Mouse (Mus musculus) embryonic facial prominence, embryonic 11.5 days (tissue): ENCODE results near the gene Cdpf1. TPM values are rescaled to one million over a fixed set of nuclear protein-coding genes. Genes with fewer than 3 reads are reported as not detected.

Experiments
- ATAC-seq: fragments of 200-750 bp; cut with Nextera tagmentation; replicated peaks from 2 replicates; pipeline ENCODE4 v1.8.0; 2017; ENCODE audit warnings: low read depth; ENCODE audit not compliant: insufficient number of reproducible peaks, low FRiP score, low TSS enrichment
- DNase-seq: peaks from one replicate; pipeline ENCODE4 v3.0.0-alpha.2; 2015; ENCODE audit warnings: low spot score
- H3K27ac ChIP-seq: fragments of 300-500 bp; sonication (generic); replicated peaks from 2 replicates; pipeline ENCODE4 v1.5.1; 2014; ENCODE audit warnings: mild to moderate bottlenecking, low read depth, low read length, control low read depth
- H3K27me3 ChIP-seq: fragments of 300-500 bp; sonication (generic); 2 replicates; pipeline ENCODE4 v1.6.1; 2014; ENCODE audit warnings: mild to moderate bottlenecking, low read length, moderate library complexity, mixed read lengths; ENCODE audit not compliant: control insufficient read depth, insufficient read depth
- H3K36me3 ChIP-seq: fragments of 300-500 bp; sonication (generic); replicated peaks from 2 replicates; pipeline ENCODE4 v1.6.1; 2014; ENCODE audit warnings: low read depth, mild to moderate bottlenecking, low read length, moderate library complexity, mixed read lengths; ENCODE audit not compliant: control insufficient read depth, insufficient read depth
- H3K4me1 ChIP-seq: fragments of 300-500 bp; sonication (generic); 2 replicates; pipeline ENCODE4 v1.6.1; 2014; ENCODE audit warnings: low read length, mixed read lengths; ENCODE audit not compliant: control insufficient read depth, insufficient read depth
- H3K4me2 ChIP-seq: fragments of 300-500 bp; sonication (generic); 2 replicates; pipeline ENCODE4 v1.6.1; 2014; ENCODE audit warnings: low read depth, mild to moderate bottlenecking, control low read depth, low read length, moderate library complexity
- H3K4me3 ChIP-seq: fragments of 300-500 bp; sonication (generic); 2 replicates; pipeline ENCODE4 v1.5.1; 2014; ENCODE audit warnings: low read depth, low read length, control low read depth
- H3K9ac ChIP-seq: fragments of 300-500 bp; sonication (generic); replicated peaks from 2 replicates; pipeline ENCODE4 v1.6.1; 2014; ENCODE audit warnings: mild to moderate bottlenecking, control low read depth, low read length
- H3K9me3 ChIP-seq: fragments of 300-500 bp; sonication (generic); replicated peaks from 2 replicates; pipeline ENCODE4 v1.6.1; 2016; ENCODE audit warnings: mild to moderate bottlenecking, low read length, inconsistent platforms, mixed read lengths; ENCODE audit not compliant: control insufficient read depth
- WGBS: fragments of 180-500 bp; shearing (Covaris S2); extraction: QIAGEN DNeasy Blood & Tissue Kit; methylation state at CpG from one replicate; pipeline ENCODE4 v1.1.7; 2014; 5-methylcytosine and 5-hydroxymethylcytosine counted together
- polyA plus RNA-seq: library from polyadenylated mRNA; unstranded; fragments of >200 nt; fragmentation: Nextera tagmentation; extraction: Ambion mirVana; gene quantifications from 2 replicates; pipeline ENCODE4 v1.2.1, GENCODE M21; 2014

The Cdpf1 gene
- polyA plus RNA-seq, 1 experiment from 2014 or later: 22.1 TPM

DNA sequence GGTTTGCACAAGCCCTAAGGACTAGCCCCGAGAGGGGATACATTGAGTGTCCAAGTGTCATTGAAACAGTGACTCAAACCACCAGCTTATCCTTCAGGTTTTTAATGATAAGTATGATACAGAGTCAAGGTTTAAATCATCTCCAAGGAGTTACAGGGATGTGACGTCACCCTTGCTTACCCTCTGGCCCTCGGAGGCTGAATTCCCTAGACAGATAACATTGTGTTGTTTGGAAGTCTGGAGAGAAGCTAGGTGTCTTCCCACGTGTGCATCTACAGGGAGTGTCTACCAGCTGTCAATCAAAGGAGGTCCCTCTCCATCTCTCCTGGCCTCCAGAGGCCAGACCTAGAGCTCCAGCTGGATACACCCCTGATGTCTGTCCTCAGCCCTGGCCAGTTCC, 4.6 kb downstream of the Cdpf1 start:
- H3K9ac ChIP-seq: no peak overlapping the region
- H3K9me3 ChIP-seq: no peaks in the 10 kb centered on the region
- peaks cover 3% of the 10 kb centered on the region; the same call in 1 of the 2 replicates for H3K4me1 ChIP-seq
- DNase-seq (no peak), ATAC-seq (no peak)
- no peak overlapping the region for H3K4me3 ChIP-seq
- 83% methylated on average over 4 of the region's 4 CpGs for WGBS
- no peak overlapping the region for H3K27ac ChIP-seq
- no peaks in the 10 kb centered on the region for H3K36me3 ChIP-seq
- no peaks in the 10 kb centered on the region for H3K27me3 ChIP-seq
- no peak overlapping the region for H3K4me2 ChIP-seq

DNA sequence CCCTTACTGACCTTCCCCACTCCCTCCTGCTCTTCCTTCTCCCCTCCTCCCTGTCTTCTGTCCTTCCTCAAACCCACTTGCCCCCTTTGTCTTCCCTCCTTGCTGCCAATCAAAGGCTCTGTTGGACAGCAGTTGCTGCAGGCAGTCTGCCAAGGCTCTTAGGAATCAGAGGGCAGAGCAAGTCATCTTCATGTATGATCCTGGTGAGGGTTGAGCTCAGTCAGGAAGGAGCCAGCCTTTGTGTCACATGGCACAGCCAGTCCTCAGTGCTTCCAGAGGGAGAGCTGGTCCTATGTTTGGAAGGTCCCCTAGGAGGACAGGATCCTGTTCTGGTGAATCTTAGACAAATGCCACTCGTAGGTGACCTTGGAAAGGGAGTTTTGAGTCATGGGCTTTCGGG, 8.6 kb downstream of the Cdpf1 start:
- H3K36me3 ChIP-seq: no peaks in the 10 kb centered on the region
- no peaks in the 10 kb centered on the region for H3K4me1 ChIP-seq
- DNase-seq (no peak), ATAC-seq (no peak)
- no peak overlapping the region for H3K4me2 ChIP-seq
- WGBS: 83% methylated on average over 2 of the region's 2 CpGs
- no peak overlapping the region for H3K4me3 ChIP-seq
- H3K9me3 ChIP-seq: no peaks in the 10 kb centered on the region
- no peaks in the 10 kb centered on the region for H3K27me3 ChIP-seq
- H3K27ac ChIP-seq: no peak overlapping the region
- no peak overlapping the region for H3K9ac ChIP-seq

DNA sequence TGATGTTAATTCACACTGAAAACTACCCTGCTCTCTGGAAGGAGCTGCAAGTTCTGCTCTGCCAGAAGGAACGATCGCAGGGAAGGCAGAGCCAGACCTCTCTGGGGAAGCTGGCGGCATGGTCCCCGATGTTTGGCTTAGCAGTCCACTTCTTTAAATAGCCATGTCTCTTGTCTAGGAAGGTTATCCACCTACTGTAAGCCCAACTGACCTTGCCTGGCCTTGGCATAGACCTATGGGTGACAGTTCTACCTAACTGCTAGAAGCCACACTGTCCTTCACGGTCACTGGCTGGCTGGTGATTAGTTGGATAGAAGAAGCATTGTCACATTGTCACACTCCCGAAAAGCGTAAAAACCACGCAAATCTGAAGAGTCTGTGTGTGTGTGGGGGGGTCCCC, 12.8 kb downstream of the Cdpf1 start:
- Histone ChIP-seq H3K27me3 (no peaks in the 10 kb centered on the region), H3K4me3 (no peak overlapping the region), H3K4me1 (no peaks in the 10 kb centered on the region), H3K4me2 (no peak overlapping the region), H3K27ac (no peak overlapping the region), H3K36me3 (no peaks in the 10 kb centered on the region), H3K9me3 (no peaks in the 10 kb centered on the region), H3K9ac (no peak overlapping the region)
- 91% methylated on average over 8 of the region's 8 CpGs for WGBS
- DNase-seq (no peak), ATAC-seq (no peak)

DNA sequence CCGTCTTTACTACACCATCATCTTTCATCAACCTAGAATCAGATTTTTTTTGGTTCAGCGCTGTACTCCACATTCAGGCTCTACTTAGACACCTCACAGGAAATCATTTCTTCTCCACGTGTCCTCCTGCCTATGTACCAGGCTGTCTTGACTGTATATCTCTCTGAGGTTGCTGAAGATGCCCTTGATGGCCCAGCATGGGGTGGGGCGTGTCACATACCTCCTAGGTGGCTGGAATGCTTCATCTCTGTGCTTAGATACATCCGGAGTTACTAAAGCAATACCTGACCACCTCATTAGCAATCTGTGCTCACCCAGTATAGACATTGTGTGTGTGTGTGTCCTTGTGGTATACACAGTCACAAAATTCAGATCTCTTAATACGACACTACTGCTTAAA, 16.0 kb downstream of the Cdpf1 start:
- no peak for DNase-seq
- Histone ChIP-seq H3K9me3 (no peaks in the 10 kb centered on the region), H3K27ac (no peak overlapping the region), H3K9ac (no peak overlapping the region), H3K4me2 (no peak overlapping the region), H3K4me3 (no peak overlapping the region), H3K4me1 (no peaks in the 10 kb centered on the region), H3K27me3 (no peaks in the 10 kb centered on the region), H3K36me3 (no peaks in the 10 kb centered on the region)
- no peak for ATAC-seq
- WGBS: 77% methylated on average over 6 of the region's 6 CpGs

DNA sequence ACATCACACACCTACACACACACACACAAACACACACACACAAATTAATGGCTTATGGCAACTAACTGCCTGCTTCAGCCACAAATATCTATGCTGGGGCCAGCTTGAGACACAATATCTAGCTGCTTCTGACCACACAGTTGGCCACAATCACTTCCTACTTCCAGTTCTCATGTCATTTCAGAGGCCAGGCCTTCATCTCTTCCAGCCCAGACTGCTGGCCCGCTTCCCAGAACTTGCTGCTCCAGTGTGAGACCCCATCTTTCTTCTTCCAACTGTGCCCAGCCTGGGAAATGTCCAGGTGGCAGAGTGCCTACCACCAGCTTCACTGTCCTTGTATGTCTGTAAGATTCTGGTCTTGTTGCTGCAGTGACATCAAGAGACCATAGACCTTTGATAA, 18.7 kb downstream of the Cdpf1 start:
- Histone ChIP-seq H3K4me2 (no peak overlapping the region), H3K27ac (no peak overlapping the region), H3K4me1 (no peaks in the 10 kb centered on the region), H3K9me3 (no peaks in the 10 kb centered on the region), H3K36me3 (no peaks in the 10 kb centered on the region), H3K9ac (no peak overlapping the region), H3K27me3 (no peaks in the 10 kb centered on the region), H3K4me3 (no peak overlapping the region)
- no peak for ATAC-seq
- WGBS: 88% methylated on average over 1 of the region's 1 CpGs
- DNase-seq: no peak

- Histone ChIP-seq H3K36me3 (no peaks in the 10 kb centered on the region), H3K9me3 (no peaks in the 10 kb centered on the region), H3K4me3 (no peak overlapping the region), H3K27ac (no peak overlapping the region), H3K9ac (no peak overlapping the region), H3K4me2 (no peak overlapping the region), H3K4me1 (no peaks in the 10 kb centered on the region), H3K27me3 (no peaks in the 10 kb centered on the region)
- ATAC-seq (no peak), DNase-seq (no peak)
- 86% methylated on average over 4 of the region's 4 CpGs for WGBS
Measured at GRCm38 (mm10) chr15:85791449-85791848, 20.0 kb downstream of the Cdpf1 start.

DNA sequence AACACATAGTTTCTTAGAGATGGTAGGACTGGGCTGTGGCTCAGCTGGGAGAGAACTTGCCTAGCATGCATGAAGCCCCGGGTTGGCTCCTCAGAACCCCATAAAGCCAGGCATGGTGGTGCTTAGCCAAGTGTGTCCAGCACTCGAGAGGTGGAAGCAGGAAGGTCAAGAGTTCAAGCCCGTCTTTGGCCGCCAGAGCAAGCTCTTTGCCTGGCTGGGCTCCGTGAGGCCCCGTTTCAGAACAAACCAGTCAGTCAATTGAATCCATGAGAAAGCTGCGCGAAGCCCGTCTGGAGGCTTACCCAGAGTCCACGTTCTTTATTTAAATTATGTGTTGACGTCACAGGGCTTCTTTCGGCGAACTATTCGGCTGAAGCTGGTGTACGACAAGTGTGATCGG, 22.9 kb downstream of the Cdpf1 start:
- no peaks in the 10 kb centered on the region for H3K27me3 ChIP-seq
- no peak overlapping the region for H3K27ac ChIP-seq
- ATAC-seq (no peak), DNase-seq (no peak)
- H3K4me3 ChIP-seq: no peak overlapping the region
- no peak overlapping the region for H3K9ac ChIP-seq
- no peaks in the 10 kb centered on the region for H3K36me3 ChIP-seq
- H3K9me3 ChIP-seq: no peaks in the 10 kb centered on the region
- H3K4me2 ChIP-seq: no peak overlapping the region
- 76% methylated on average over 16 of the region's 16 CpGs for WGBS
- H3K4me1 ChIP-seq: no peaks in the 10 kb centered on the region

DNA sequence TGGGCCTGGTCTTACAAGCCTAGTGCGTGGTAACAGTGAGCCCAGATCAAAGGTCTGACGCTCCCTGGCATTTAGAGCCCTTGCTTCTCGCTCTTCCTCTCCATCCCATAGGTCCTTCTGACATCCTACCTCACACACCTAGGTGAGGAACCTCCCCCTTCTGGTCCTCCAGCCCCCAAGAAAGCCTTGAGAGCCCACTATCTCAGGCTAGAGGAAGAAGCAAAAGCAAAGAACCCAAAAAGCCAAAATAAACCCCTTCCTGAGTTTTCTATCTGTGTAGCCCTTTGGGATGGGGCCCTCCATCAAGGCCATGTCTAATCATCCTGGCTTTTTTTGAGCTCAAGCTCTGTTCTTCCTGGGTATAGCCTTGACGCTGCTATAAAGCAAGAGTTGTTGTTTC, 23.4 kb downstream of the Cdpf1 start:
- H3K4me3 ChIP-seq: no peak overlapping the region
- no peak for DNase-seq
- H3K9ac ChIP-seq: no peak overlapping the region
- H3K27me3 ChIP-seq: no peaks in the 10 kb centered on the region
- no peak overlapping the region for H3K27ac ChIP-seq
- ATAC-seq: no peak
- 86% methylated on average over 4 of the region's 4 CpGs for WGBS
- H3K4me2 ChIP-seq: no peak overlapping the region
- H3K4me1 ChIP-seq: no peaks in the 10 kb centered on the region
- no peaks in the 10 kb centered on the region for H3K9me3 ChIP-seq
- no peaks in the 10 kb centered on the region for H3K36me3 ChIP-seq

GRCm38 (mm10) chr15:85787482-85787881, 24.0 kb downstream of the Cdpf1 start:
- Histone ChIP-seq H3K27ac (no peak overlapping the region), H3K9ac (no peak overlapping the region), H3K4me1 (no peaks in the 10 kb centered on the region), H3K27me3 (no peaks in the 10 kb centered on the region), H3K4me3 (no peak overlapping the region), H3K9me3 (no peaks in the 10 kb centered on the region), H3K4me2 (no peak overlapping the region), H3K36me3 (no peaks in the 10 kb centered on the region)
- ATAC-seq (no peak), DNase-seq (no peak)
- 88% methylated on average over 6 of the region's 6 CpGs for WGBS
